Mouse (Mus musculus): ENCODE data around the gene Iqcf3.

- no peak for TF ChIP-seq CTCF (IDR thresholded peaks at IDR 0.05; ENCODE audit: control insufficient read depth, insufficient read depth, insufficient replicate concordance, low read depth, low read length)
- no peak for TF ChIP-seq POLR2A (IDR thresholded peaks at IDR 0.05; ENCODE audit: control insufficient read depth, low read depth, low read length)
These were observed 99.6 kb downstream of the Iqcf3 start for GRCm38 (mm10) chr9:106461641-106462429.
